Mouse (Mus musculus): ENCODE data around the gene Ktn1.

Ktn1 gene

GRCm38 (mm10) chr14:47664470-47664864 is 16.2 kb downstream of the Ktn1 start:
- no peak for DNase-seq (ENCODE audit: low spot score)

- DNase-seq (ENCODE audit: low spot score), result no peak
Measured at GRCm38 (mm10) chr14:47665061-47665778, 17.0 kb downstream of the Ktn1 start.

- no peak for DNase-seq (ENCODE audit: low spot score)
Measured at GRCm38 (mm10) chr14:47668096-47668495, 19.8 kb downstream of the Ktn1 start.

- DNase-seq (ENCODE audit: low spot score), result no peak
Measured at GRCm38 (mm10) chr14:47682886-47683285, 34.6 kb downstream of the Ktn1 start.

- DNase-seq (ENCODE audit: low spot score), result no peak
Measured at GRCm38 (mm10) chr14:47684579-47684978, 36.3 kb downstream of the Ktn1 start.

GRCm38 (mm10) chr14:47699126-47699525 is 50.9 kb downstream of the Ktn1 start:
- DNase-seq (ENCODE audit: low spot score), result no peak

GRCm38 (mm10) chr14:47709546-47709945 is 61.3 kb downstream of the Ktn1 start:
- DNase-seq (ENCODE audit: low spot score), result no peak

- no peak for DNase-seq (ENCODE audit: low spot score)
Measured at GRCm38 (mm10) chr14:47715771-47716170, 67.5 kb downstream of the Ktn1 start.

GRCm38 (mm10) chr14:47717916-47718606 is 69.8 kb downstream of the Ktn1 start:
- DNase-seq (ENCODE audit: low spot score), result no peak

- DNase-seq (ENCODE audit: low spot score), result no peak
Measured at GRCm38 (mm10) chr14:47720023-47720422, 71.8 kb downstream of the Ktn1 start.

GRCm38 (mm10) chr14:47723035-47723434 is 74.8 kb downstream of the Ktn1 start:
- DNase-seq (ENCODE audit: low spot score), result no peak

GRCm38 (mm10) chr14:47728594-47728993 is 80.3 kb downstream of the Ktn1 start:
- no peak for DNase-seq (ENCODE audit: low spot score)

GRCm38 (mm10) chr14:47735354-47735753 is 87.1 kb downstream of the Ktn1 start:
- DNase-seq (ENCODE audit: low spot score), result no peak

- DNase-seq (ENCODE audit: low spot score), result no peak
Measured at GRCm38 (mm10) chr14:47736471-47736870, 88.2 kb downstream of the Ktn1 start.

GRCm38 (mm10) chr14:47740316-47740996 is 92.2 kb downstream of the Ktn1 start:
- no peak for DNase-seq (ENCODE audit: low spot score)

GRCm38 (mm10) chr14:47741046-47741445 is 92.8 kb downstream of the Ktn1 start:
- no peak for DNase-seq (ENCODE audit: low spot score)

GRCm38 (mm10) chr14:47742674-47743073 is 94.4 kb downstream of the Ktn1 start:
- peak; percentile 37 for DNase-seq (ENCODE audit: low spot score)

GRCm38 (mm10) chr14:47745086-47745485 is 96.8 kb downstream of the Ktn1 start:
- DNase-seq (ENCODE audit: low spot score), result no peak

GRCm38 (mm10) chr14:47747536-47747935 is 99.3 kb downstream of the Ktn1 start:
- peak; percentile 12 for DNase-seq (ENCODE audit: low spot score)

GRCm38 (mm10) chr14:47748714-47749113 is 100.5 kb downstream of the Ktn1 start:
- no peak for DNase-seq (ENCODE audit: low spot score)

- peak; percentile 87 for DNase-seq (ENCODE audit: low spot score)
Measured at GRCm38 (mm10) chr14:47751422-47752205, 103.4 kb downstream of the Ktn1 start.

GRCm38 (mm10) chr14:47753561-47753960 is 105.3 kb downstream of the Ktn1 start:
- DNase-seq (ENCODE audit: low spot score), result no peak

Measured in layer of hippocampus, adult 11-12 months (tissue).